Mouse (Mus musculus) limb, embryonic 13.5 days (tissue): ENCODE data around the gene Rpl31. TPM values are rescaled to one million over a fixed set of nuclear protein-coding genes. Genes with fewer than 3 reads are reported as not detected.

ENCODE experiments used
- ATAC-seq: fragments of 200-750 bp; cut with Nextera tagmentation; 2 replicates; pipeline ENCODE4 v1.8.0; 2017; ENCODE audit warnings: low read depth, moderate number of reproducible peaks, moderate TSS enrichment; ENCODE audit not compliant: low FRiP score
- H3K27ac ChIP-seq: fragments of 300-500 bp; sonication (generic); 2 replicates; pipeline ENCODE4 v1.5.1; 2015; ENCODE audit warnings: inconsistent platforms, mild to moderate bottlenecking, moderate library complexity
- H3K27me3 ChIP-seq: fragments of 300-500 bp; sonication (generic); 2 replicates; pipeline ENCODE4 v1.6.1; 2015; ENCODE audit warnings: mild to moderate bottlenecking, inconsistent platforms
- H3K36me3 ChIP-seq: fragments of 300-500 bp; sonication (generic); 2 replicates; pipeline ENCODE4 v1.6.1; 2015; ENCODE audit warnings: inconsistent platforms, mild to moderate bottlenecking, moderate library complexity
- H3K4me1 ChIP-seq: fragments of 300-500 bp; sonication (generic); 2 replicates; pipeline ENCODE4 v1.6.1; 2015; ENCODE audit warnings: inconsistent platforms
- H3K4me2 ChIP-seq: fragments of 300-500 bp; sonication (generic); replicated peaks from 2 replicates; pipeline ENCODE4 v1.6.1; 2015; ENCODE audit warnings: inconsistent platforms, mild to moderate bottlenecking, moderate library complexity
- H3K4me3 ChIP-seq: fragments of 300-500 bp; sonication (generic); 2 replicates; pipeline ENCODE4 v1.5.1; 2015; ENCODE audit warnings: moderate library complexity, mild to moderate bottlenecking, inconsistent platforms
- H3K9ac ChIP-seq: fragments of 300-500 bp; sonication (generic); 2 replicates; pipeline ENCODE4 v1.6.1; 2015; ENCODE audit warnings: mild to moderate bottlenecking, inconsistent platforms
- H3K9me3 ChIP-seq: fragments of 300-500 bp; sonication (generic); 2 replicates; pipeline ENCODE4 v1.6.1; 2016; ENCODE audit warnings: inconsistent platforms
- WGBS: fragments of 180-500 bp; shearing (Covaris S2); methylation state at CpG from one replicate; pipeline ENCODE4 v1.1.7; 2015; 5-methylcytosine and 5-hydroxymethylcytosine counted together
- polyA plus RNA-seq: library from polyadenylated mRNA; unstranded; fragments of >200 nt; fragmentation: Nextera tagmentation; extraction: Ambion mirVana; gene quantifications from 2 replicates; pipeline ENCODE4 v1.2.1, GENCODE M21; 2015

Gene Rpl31
- polyA plus RNA-seq, 1 experiment from 2014 or later = 514 TPM

GRCm38 (mm10) chr1:39370431-39370830, 2.8 kb downstream of the Rpl31 start:
- Histone ChIP-seq H3K4me1 (peaks cover 21% of the 10 kb centered on the region), H3K4me3 (no peak overlapping the region), H3K27me3 (no peaks in the 10 kb centered on the region), H3K4me2 (no peak overlapping the region), H3K27ac (no peak overlapping the region), H3K9ac (no peak overlapping the region), H3K9me3 (no peaks in the 10 kb centered on the region), H3K36me3 (peaks cover 50% of the 10 kb centered on the region)
- 91% methylated on average over 6 of the region's 6 CpGs for WGBS
- ATAC-seq = no peak

DNA sequence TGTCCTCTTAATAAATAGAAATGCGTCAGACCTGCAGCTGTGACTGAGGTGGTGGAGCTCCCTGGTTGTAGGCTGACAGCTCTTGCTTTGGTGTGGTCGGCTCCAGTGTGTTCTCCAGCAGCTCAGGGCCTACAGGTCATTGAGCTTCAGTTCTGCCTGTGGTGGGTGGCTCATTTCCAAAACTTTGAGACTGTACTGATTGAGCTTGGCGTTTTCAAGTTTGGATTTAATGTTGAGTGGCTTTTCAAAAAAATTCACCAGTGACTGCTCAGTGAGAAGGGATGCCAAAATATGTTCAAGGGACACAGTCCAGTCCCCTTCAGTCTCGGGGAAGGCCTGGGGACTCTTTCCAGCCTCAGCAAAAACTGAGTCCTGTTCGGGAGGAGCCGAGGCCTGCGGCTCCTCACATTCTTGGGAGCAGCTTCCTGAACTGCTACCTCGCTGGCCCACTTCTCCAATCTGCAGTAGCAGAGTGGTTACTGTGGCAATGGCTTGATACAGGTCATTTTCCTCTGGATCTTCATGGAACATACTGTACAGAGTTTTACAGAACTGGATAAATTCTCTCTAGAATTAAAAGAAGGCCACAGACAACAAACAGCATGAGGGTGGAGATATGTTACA, 4.7 kb downstream of the Rpl31 start:
- Histone ChIP-seq H3K27me3 (no peaks in the 10 kb centered on the region), H3K9me3 (no peaks in the 10 kb centered on the region), H3K4me1 (peaks cover 15% of the 10 kb centered on the region), H3K9ac (no peak overlapping the region), H3K27ac (no peak overlapping the region), H3K4me3 (no peak overlapping the region), H3K4me2 (no peak overlapping the region), H3K36me3 (peaks cover 62% of the 10 kb centered on the region)
- WGBS = 85% methylated on average over 8 of the region's 8 CpGs
- ATAC-seq = no peak

DNA sequence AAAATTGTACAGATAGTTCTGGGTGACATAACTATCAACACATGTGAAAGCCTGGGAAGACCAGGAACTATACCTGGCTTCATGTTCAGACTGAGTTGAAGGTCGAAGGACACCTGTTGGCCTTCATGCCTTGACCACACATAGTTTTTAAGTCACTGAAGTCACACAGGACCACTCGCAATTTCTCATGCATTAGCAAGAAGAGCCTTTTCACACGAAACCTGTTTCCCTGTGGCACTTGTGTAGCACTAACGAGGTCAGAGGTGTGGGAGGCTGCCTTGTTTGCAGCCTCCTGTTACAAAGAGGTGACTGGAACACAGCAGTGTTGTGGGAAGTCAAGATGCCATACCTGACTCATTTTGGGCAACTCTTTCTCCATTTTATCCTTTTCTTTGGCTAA, 5.7 kb downstream of the Rpl31 start:
- Histone ChIP-seq H3K4me1 (peaks cover 15% of the 10 kb centered on the region), H3K4me3 (no peak overlapping the region), H3K27me3 (no peaks in the 10 kb centered on the region), H3K4me2 (no peak overlapping the region), H3K9ac (no peak overlapping the region), H3K9me3 (no peaks in the 10 kb centered on the region), H3K36me3 (peaks cover 62% of the 10 kb centered on the region), H3K27ac (no peak overlapping the region)
- 67% methylated on average over 4 of the region's 4 CpGs for WGBS
- ATAC-seq = no peak

GRCm38 (mm10) chr1:39374231-39374809, 6.7 kb downstream of the Rpl31 start:
- Histone ChIP-seq H3K9me3 (no peaks in the 10 kb centered on the region), H3K9ac (no peak overlapping the region; the same call in 1 of the 2 replicates), H3K27ac (no peak overlapping the region), H3K36me3 (peaks cover 62% of the 10 kb centered on the region), H3K4me3 (no peak overlapping the region), H3K4me1 (peaks cover 8% of the 10 kb centered on the region), H3K27me3 (no peaks in the 10 kb centered on the region), H3K4me2 (no peak overlapping the region)
- 86% methylated on average over 5 of the region's 5 CpGs for WGBS
- ATAC-seq = 0 out of 2 replicates have a peak, but pooled peaks have one; percentile 25

- H3K9me3 ChIP-seq = no peaks in the 10 kb centered on the region
- no peaks in the 10 kb centered on the region for H3K4me1 ChIP-seq
- WGBS = 88% methylated on average over 7 of the region's 7 CpGs
- H3K36me3 ChIP-seq = peaks cover 46% of the 10 kb centered on the region
- ATAC-seq = no peak
- no peak overlapping the region for H3K4me2 ChIP-seq
- H3K27me3 ChIP-seq = no peaks in the 10 kb centered on the region
- H3K9ac ChIP-seq = no peak overlapping the region
- no peak overlapping the region for H3K27ac ChIP-seq
- H3K4me3 ChIP-seq = no peak overlapping the region
Measured at GRCm38 (mm10) chr1:39376121-39376520, 8.5 kb downstream of the Rpl31 start.

- H3K4me1 ChIP-seq = no peaks in the 10 kb centered on the region
- no peak overlapping the region for H3K27ac ChIP-seq
- no peaks in the 10 kb centered on the region for H3K27me3 ChIP-seq
- WGBS = 89% methylated on average over 9 of the region's 9 CpGs
- no peak for ATAC-seq
- no peaks in the 10 kb centered on the region for H3K9me3 ChIP-seq
- no peak overlapping the region for H3K4me3 ChIP-seq
- peaks cover 42% of the 10 kb centered on the region for H3K36me3 ChIP-seq
- no peak overlapping the region for H3K9ac ChIP-seq
- no peak overlapping the region for H3K4me2 ChIP-seq
Measured at GRCm38 (mm10) chr1:39376726-39377240, 9.1 kb downstream of the Rpl31 start.

DNA sequence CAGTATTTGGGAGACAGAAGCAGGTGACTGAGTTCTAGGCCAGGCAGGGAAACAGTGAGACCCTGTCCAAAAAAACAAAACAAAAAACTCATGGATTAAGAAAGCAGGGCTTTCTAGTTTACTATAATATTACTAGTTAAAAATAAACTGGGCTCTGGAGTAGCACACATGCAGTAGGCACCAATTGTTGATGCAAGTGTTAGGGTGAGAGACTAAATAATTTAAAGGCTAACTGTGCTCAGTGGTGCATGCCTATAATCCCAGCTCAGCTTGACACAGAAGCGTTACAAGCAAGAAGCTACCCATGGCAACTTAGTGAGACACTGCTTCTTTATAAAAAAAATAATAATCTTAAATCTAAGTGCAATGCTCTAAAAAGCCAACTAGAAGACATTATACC, 10.9 kb downstream of the Rpl31 start:
- Histone ChIP-seq H3K27ac (no peak overlapping the region), H3K4me3 (no peak overlapping the region), H3K27me3 (no peaks in the 10 kb centered on the region), H3K4me2 (no peak overlapping the region), H3K9me3 (no peaks in the 10 kb centered on the region), H3K36me3 (peaks cover 26% of the 10 kb centered on the region), H3K9ac (no peak overlapping the region), H3K4me1 (no peaks in the 10 kb centered on the region)
- ATAC-seq = no peak
- 69% methylated on average over 1 of the region's 1 CpGs for WGBS

DNA sequence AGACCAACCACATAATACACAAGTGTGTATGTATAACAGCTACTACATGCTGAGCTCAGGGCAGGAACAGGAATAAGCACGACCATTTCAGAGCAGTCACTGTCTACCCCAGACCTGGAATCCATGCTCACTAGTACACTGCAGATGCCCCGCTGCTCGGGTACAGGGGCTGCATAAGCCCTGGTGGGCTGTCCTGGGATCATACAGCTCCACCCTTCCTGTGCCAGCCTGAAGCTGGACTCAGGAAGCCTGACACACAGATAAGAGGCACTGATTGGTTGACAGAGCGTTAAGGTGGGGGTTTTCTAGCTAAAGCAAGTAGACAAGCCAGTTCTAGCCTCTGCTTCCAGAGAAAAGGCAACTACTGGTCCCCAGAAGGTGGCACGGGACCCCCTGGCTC, 11.4 kb downstream of the Rpl31 start:
- no peaks in the 10 kb centered on the region for H3K27me3 ChIP-seq
- ATAC-seq = no peak
- no peak overlapping the region for H3K9ac ChIP-seq
- H3K9me3 ChIP-seq = no peaks in the 10 kb centered on the region
- H3K4me3 ChIP-seq = no peak overlapping the region
- peaks cover 22% of the 10 kb centered on the region for H3K36me3 ChIP-seq
- no peaks in the 10 kb centered on the region for H3K4me1 ChIP-seq
- WGBS = 73% methylated on average over 5 of the region's 5 CpGs
- H3K4me2 ChIP-seq = no peak overlapping the region
- no peak overlapping the region for H3K27ac ChIP-seq

DNA sequence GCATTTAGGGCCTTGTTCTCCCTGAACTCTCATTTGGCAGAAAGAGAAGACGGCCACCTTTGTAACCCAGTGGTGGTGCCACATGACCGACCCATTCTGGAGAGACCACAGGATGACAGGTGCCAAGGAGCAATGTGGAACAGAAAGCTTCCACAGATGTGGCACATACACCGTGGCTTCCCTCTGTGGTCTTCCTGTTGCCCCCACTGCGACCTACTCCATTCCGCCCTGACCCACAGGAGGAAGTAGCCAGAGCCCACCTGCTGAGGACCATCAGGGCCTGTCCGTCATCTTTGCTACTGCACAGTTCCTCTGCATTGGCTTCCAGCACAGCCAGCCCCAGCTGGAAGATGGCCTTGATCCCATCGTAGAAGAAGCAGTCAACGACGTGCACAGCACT, 13.4 kb downstream of the Rpl31 start:
- Histone ChIP-seq H3K36me3 (peaks cover 15% of the 10 kb centered on the region), H3K9me3 (no peaks in the 10 kb centered on the region), H3K4me1 (no peaks in the 10 kb centered on the region), H3K4me3 (no peak overlapping the region), H3K27ac (no peak overlapping the region), H3K4me2 (no peak overlapping the region), H3K27me3 (no peaks in the 10 kb centered on the region), H3K9ac (no peak overlapping the region)
- no peak; the same call in 1 of the 2 replicates for ATAC-seq
- 84% methylated on average over 9 of the region's 9 CpGs for WGBS

DNA sequence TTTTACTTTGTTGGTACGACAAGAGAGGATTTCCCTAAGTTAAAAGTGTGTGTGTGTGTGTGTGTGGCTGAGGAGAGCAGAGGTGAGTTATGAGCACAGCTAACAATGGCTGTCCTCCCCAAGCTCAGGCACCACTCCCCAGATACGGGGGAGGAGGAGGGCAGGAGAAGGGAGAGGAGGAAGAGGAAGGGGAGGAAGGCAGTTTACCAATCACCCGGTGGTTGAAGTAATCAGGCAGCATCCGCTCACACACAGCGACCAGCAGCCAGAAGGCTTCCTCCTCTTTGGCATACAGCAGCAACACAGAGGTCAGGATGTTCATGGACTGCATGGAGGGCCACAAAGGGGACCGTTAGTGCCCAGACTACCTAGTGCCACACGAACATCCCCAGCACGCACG, 17.3 kb downstream of the Rpl31 start:
- no peak for ATAC-seq
- Histone ChIP-seq H3K27ac (no peak overlapping the region), H3K9me3 (no peaks in the 10 kb centered on the region), H3K4me3 (no peak overlapping the region), H3K4me1 (no peaks in the 10 kb centered on the region), H3K4me2 (no peak overlapping the region), H3K9ac (no peak overlapping the region), H3K36me3 (0 out of 2 replicates have a peak, but pooled peaks cover 4% of the 10 kb centered on the region), H3K27me3 (no peaks in the 10 kb centered on the region)
- WGBS = 79% methylated on average over 9 of the region's 9 CpGs

DNA sequence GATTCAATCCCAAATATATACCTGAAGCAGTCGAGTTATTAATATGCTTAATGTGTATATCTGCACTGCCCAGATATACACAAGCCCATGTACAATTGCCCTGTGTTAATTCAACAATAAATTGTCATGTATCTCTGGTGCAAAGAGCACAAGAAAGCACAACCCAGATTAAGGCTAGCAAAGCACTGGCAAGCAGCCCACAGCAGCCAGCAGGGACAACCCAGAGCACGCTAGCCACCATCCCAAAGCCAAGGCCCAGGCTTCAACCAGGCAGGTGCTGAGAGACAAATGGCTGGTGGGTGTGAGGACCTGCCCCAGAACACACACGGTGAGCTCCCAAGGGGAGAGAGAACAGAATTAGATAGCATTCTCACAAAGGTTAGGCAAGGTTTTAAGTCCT, 18.8 kb downstream of the Rpl31 start:
- Histone ChIP-seq H3K27ac (no peak overlapping the region), H3K4me3 (no peak overlapping the region), H3K9ac (no peak overlapping the region), H3K36me3 (no peaks in the 10 kb centered on the region), H3K27me3 (no peaks in the 10 kb centered on the region), H3K4me1 (no peaks in the 10 kb centered on the region), H3K4me2 (no peak overlapping the region), H3K9me3 (no peaks in the 10 kb centered on the region)
- 72% methylated on average over 3 of the region's 3 CpGs for WGBS
- no peak for ATAC-seq

DNA sequence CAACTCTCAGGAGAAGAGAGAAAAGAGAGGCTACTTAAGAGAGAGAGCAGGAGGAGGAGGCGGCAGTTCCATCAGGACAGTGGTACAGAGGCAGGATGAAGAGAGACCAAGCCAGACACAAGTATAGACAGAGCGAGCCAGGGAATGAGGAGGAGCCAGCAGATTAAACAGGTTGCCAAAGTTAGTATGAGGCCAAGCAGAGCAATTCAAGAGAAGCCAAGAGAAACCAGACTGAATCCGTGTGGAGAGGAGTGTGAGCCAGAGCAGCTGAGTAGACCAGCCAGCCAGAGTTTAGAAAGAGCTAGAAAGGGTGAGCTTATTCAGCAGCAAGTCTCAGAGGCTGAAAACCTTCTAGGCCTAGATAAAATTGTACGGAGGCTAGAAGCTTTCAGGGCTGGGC, 19.9 kb downstream of the Rpl31 start:
- Histone ChIP-seq H3K4me3 (no peak overlapping the region), H3K9me3 (no peaks in the 10 kb centered on the region), H3K36me3 (no peaks in the 10 kb centered on the region), H3K27ac (no peak overlapping the region), H3K27me3 (no peaks in the 10 kb centered on the region), H3K4me2 (no peak overlapping the region), H3K4me1 (no peaks in the 10 kb centered on the region), H3K9ac (no peak overlapping the region)
- 86% methylated on average over 4 of the region's 4 CpGs for WGBS
- no peak for ATAC-seq

DNA sequence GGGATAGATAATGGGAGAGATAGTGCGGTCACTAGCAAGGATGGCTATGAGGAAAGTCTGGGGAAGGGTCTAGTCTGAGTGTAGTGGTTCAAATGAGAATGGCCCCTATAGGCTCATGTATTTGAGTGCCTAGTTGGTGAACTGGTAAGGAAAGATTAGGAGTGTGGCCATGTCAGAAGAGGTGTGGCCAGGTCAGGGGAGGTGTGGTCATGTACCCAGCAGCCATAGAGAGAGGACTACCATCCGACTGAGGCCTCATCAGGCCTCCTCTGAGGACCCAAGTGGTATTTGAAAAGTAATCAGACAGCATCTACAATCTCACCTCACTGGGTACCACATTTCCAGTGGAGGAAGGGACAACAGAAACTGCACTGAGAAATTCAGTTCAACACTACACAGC, 20.5 kb downstream of the Rpl31 start:
- no peak for ATAC-seq
- H3K4me3 ChIP-seq = no peak overlapping the region
- no peaks in the 10 kb centered on the region for H3K9me3 ChIP-seq
- WGBS = 71% methylated on average over 2 of the region's 2 CpGs
- no peak overlapping the region for H3K9ac ChIP-seq
- H3K36me3 ChIP-seq = no peaks in the 10 kb centered on the region
- H3K4me2 ChIP-seq = no peak overlapping the region
- no peak overlapping the region for H3K27ac ChIP-seq
- no peaks in the 10 kb centered on the region for H3K4me1 ChIP-seq
- no peaks in the 10 kb centered on the region for H3K27me3 ChIP-seq
